Mouse (Mus musculus) lung, postnatal 36 days (tissue): Measurements from ENCODE around the gene Arhgap24.

Source experiments
- DNase-seq: peaks from one replicate; pipeline ENCODE4 v3.0.0; 2022; ENCODE audit warnings: mixed read lengths

Gene Arhgap24

DNA sequence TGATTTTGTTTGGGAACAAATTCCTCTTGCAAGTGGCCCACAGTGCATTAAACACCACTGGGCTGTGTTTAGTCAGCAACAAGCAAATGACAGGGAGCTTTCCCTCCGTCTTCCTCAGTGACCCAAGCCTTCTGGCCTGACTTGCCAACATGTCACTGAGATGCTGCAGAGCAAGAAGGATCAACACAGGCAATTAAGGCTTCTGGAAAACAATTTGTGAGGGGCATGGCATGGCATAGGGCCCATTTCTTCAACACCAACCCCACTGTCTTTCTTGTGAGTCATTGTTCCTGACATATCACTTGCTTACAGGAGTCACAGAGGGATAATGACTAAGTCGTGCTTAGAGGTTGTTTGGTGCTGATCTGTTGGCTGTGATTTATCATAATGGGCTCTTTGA is 196.0 kb downstream of the Arhgap24 start:
- DNase-seq, result no peak

DNA sequence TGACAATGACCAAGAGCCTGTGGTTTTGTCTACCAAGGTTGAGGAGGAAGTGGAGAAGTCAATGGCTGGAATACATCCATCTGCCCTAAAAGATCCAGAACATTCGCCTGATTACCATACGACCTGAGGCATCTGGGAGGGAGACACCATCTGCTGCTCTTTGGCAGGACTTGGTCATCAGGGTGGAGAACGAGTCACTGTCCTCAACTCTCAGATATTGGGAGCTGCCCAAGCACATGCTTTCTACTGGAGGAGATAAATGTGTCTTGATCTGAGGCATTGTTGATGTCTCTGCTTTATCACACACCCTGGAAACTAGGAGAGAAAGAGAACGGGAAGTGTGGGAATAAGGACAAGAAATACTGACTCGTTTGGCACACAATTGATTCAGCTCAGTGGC is 206.5 kb downstream of the Arhgap24 start:
- no peak for DNase-seq

DNA sequence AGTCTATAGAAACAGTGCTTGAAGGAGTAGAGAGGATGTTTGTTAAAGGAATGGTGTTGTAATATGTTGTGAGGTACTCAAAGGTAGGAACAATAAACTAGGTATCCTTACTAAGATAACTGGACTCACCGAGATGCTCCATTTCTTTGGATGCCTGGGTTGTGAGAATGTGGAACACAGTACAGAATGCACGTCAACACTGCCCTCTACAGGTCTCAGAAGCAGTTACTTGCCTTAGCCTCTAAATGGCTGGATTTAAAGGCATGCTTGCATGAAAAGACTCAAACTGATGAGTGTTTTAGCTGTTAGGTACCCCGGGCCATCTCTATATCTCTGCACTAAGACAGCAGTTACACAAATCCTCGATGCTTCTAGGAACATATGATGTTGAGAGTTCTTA is 211.3 kb downstream of the Arhgap24 start:
- DNase-seq, result peak; percentile 81

DNA sequence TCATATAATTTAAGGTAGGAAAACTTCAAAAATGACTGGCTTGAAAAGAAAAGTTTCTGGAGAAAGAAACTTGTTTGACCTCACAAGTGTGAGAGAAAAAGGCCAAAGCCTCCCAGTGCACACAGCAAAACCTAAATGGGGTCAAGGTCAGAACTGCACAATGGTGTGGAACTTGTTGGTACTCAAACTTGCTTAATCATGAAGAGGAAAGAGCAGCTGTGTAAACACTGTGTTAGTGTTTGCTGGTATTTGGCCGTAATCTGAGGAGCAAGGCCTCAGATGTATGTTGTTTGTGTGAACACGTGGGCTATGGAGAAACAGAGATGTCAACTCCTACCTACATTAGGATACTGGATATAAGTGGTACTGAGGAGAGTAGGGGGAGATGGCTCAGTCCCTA is 212.0 kb downstream of the Arhgap24 start:
- peak; percentile 49 for DNase-seq

DNA sequence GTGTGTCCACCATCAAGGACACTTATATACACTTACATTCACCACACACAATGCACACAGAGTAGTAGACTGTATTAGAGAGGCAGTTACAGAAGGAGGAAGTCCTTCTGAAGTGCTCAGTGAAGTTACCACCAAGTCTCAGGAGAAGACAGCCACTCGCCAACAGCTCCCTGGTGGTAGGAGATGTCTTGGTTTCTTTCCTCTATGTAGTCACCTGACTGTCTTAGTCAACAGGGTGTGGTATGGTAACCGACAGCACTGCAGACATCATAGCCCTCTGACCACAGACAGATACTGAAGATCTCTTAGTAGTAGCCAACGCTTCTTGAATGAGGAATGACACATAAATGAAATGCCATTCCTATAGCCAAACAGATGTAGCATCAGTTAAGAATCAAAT is 212.7 kb downstream of the Arhgap24 start:
- DNase-seq, result no peak

DNA sequence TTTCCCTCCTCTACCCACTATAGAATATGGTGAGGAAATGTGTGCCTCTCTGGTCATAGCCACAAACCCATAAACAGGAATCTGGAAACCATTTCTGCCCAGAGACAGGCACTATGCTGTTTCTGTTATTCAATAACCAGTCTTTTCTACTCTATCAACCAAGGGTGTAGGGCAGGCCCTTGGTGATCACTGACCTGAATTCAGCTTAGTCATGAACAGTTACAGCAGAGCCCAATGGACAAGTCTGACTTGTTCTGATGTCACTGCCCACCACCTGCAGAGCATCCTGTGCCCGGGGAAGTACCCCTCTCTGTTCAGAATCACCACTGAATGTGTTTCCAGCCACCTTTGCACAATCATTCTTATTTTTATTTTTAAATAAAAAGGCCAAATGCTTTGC is 216.6 kb downstream of the Arhgap24 start:
- DNase-seq, result no peak

DNA sequence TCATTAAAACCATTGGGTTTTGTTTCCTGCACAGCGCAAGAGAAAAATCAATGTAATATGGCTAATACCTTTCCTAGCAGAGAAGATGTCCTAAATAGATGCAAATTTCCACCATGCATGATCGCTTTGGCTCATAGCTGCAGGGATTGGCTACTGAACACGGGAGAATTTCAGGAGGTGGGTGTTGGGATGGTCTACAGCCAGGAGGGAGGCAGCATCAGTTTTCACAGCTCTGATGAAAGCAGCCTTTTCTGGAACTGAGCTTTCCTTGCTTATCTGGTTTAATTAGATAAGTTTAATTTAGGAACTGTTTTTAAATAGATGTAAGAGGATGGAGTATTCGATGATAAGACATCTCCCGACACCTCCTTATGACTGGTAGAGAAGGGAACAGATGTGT is 217.2 kb downstream of the Arhgap24 start:
- no peak for DNase-seq

DNA sequence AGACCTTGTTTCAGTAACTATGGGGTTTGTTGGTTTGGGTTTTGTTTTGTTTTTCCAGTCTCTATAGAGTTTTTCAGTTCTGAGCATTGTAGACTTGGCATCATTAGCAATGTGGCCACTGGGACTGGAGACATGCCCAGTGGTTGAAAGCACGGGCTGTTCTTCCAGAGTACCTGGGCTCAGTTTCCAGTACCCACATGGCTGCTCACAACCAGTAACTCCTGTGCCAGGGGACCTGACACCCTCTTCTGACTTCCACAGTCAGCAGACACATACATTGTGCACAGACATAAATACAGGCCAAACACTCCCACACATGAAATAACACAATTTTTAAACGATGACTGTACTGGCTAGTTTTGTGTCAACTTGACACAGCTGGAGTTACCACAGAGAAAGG is 217.7 kb downstream of the Arhgap24 start:
- no peak for DNase-seq

DNA sequence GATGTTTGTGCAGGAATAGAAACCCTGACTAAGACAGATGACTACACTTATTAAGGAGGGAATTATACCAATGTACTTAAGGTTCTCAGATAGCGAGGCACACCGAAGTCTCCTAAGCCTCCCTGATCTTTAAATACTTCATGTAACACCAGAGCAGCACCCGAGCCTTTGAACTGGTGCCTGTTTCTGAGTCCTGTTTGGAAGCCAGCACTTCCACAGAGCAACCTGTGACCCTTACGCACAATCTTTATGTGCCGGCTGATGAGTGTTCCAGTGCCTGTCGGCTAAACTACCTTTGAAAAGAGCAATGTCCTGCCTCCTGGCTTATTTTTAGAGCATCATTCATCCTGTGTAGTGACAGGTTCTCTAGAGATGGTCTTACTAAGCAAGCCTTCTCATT is 221.4 kb downstream of the Arhgap24 start:
- DNase-seq, result no peak

DNA sequence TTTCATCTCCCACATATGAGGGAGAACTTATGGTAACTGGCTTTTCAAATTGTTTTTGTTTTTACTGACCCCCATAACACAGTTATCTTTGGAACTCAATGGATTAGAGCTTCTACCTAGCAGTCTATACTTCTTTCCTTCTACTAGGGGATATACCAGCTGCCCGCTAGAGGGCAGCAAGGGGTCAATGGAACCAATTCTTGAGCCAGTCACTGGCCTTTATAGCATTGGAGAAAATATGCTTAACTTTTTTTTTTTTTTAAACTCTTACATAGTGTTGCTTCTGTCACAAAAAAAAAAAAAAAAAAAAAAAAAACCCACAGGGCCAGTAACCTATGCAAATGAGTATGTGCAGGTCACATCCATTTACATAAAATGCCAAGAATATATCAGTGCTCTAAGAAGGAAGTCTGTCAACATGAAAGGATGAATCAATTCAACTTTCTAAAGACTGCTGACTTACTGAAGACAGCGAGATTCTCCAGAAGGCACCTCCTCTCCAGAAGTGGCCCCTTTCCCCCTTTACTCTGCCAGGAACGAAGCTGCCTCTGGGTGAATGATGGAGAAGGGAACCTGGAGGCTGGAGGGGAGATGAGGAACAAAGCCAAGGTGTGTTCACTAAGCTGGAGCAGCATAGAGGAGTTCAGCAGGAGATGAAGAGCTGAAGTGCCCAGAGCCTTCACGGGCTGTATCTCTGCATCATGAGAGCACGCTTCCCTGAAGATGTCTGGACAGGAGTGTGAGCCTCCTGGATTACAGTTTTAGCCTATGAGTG is 222.3 kb downstream of the Arhgap24 start:
- DNase-seq, result peak; percentile 75

DNA sequence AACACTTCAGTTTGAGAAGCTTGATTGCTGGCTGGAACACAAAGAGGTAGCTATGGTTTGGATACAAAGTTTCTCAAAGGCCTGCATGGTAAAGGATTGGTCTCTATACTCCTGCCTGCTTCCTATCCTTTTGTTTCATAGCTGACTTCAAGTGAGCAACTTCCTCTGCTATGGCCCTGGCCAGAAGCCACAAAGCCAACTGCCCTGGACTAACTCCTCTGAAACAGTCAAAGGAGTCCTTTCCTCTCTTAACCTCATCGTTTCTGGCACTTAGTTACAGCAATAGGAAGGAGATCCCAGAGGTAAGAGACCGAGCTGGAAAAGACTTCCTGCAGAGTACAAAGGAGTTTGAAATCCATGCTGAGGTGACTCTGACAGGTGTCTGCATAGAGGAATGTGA is 224.0 kb downstream of the Arhgap24 start:
- DNase-seq, result no peak

DNA sequence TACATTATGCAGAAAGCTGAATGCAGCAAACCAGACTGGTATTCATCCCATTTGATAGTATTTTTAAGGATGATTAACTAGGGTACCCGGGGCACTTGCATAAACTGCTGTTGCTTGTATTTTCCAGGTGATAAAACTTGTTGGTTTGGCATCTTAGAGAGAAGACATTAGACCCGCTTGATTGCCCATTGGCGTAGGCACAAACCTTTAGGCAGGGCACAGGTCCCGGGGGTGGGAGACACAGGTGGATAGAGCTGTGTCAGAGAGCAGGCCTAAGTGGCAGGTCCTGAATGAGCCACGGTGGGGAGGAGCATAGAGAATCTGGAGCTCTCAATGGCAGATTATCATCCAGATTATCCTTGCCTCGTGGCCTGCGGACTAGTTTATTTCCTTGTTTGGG is 229.1 kb downstream of the Arhgap24 start:
- DNase-seq, result no peak

DNA sequence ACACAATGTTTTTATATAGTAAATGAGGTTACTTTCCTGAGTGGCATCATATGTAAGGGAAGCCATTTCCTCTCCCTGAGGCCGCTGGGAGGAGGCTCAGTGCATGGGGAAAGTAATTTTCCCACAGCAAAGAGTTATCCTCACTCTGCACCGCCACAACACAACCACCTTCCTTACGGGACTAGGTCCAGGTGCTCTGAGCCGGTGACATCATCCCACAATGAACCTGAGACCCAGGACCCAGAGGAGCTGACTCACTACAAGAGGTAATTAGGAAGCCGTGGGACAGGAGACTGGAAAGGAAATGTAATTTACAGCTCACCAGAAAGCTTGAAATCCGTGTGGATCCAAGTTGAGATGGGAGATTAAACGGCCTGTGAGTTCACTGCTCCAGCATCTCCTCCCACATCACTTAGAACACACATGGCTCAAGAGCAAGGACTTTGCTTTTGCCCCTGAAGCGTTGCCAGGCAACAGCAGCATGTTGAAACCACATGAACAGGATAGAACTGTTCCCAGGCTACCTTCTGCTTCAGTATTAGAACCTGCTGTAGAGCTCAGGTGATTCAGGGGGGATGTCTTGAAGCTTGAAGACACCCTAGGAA is 238.3 kb downstream of the Arhgap24 start:
- DNase-seq, result peak; percentile 51

DNA sequence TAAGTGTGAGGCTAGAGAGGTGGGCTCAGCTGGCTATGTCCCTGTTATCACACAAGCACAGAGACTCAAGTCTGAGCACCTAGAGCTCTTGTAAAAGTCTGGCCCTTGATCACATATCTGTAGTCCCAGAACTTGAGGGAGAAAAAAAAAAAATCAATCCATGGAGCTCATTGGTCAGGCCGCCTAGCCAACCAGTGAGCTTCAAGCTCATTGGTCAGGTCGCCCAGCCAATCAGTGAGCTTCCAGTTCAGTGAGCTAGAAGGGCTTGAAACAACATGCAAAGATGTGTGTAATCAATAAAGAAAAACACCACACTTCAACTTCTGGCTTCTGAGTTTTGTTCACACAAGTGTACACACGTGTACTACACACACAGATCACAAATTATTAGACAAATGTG is 242.4 kb downstream of the Arhgap24 start:
- no peak for DNase-seq

DNA sequence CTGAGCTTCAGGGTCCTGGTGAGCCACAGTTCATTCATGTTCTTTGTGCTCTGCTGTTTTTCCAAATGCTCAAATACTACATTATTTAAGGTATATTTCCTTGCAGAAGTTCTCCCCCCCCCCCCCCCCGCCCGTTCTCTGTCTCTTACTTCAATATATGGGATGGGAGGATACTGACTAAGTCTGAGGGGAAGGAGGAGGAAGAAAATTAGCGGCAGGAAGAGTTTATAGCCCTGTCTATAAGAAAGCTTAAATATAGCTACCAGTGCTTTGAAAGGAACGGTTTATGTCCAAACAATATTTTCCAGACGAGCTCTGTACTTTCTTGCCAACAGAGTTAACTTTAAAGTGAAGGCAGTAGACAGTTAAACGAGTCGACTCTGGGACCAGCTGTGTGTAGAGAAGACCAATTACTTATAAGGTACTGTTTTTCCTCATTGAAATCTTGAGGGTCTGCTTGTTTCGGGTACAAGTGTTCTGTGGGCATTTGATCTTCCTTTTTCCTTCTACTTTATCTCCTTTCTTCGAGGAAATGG is 243.7 kb downstream of the Arhgap24 start:
- DNase-seq, result no peak

DNA sequence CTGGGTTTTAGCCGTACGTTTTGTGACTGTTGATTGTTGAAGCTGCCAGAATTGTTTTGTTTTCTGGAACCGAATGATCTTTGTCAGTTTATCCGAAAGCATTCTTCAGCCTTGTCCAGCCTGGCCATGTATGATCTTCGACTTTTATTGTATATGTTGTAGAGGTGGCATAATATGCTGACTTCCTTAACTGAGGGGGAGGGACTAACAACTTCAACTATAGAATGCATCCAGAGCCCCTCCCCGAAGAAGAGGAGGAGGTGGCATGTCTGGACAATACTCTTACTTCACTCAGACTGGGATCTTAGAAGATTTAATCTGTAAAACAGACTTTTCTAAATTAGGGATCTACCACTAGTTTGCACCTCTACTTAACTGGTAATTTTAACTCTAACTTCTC is 244.2 kb downstream of the Arhgap24 start:
- no peak for DNase-seq

DNA sequence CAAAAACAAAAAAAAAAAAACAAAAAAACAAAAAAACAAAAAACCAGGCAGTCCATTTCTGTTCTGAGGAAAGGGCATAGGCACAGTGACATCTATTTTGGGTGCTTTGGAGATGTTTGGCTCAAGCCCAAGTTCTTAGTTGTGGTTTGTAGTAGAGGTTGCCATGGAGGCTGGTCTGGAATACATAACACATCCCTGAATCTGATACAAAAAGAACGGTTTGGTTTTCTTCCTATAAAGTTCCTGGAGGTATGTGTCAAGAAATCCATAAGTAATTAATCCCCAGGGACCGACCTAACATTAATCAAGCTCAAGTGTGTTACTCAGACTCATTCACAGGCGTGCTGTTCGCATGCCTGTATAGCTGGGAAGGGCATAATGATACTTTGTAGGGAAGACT is 245.8 kb downstream of the Arhgap24 start:
- peak; percentile 58 for DNase-seq

DNA sequence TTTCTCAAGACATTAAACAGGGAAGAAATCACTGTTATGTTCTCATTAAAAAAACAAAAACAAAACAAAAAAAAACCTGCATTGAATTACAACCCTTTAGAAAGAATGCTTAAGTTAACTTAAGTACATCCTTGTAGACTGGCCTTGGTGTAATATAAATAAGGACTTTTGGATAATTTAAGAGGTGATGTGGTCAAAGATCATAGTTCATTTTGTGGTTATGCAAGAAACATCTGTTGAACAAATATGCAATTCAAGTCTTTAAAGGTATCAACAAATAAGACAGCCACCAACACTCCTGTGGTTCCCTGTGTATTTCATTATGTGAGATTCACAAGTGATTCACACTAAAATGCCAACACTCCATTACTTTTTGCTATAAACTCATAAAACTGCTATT is 247.3 kb downstream of the Arhgap24 start:
- DNase-seq, result no peak

DNA sequence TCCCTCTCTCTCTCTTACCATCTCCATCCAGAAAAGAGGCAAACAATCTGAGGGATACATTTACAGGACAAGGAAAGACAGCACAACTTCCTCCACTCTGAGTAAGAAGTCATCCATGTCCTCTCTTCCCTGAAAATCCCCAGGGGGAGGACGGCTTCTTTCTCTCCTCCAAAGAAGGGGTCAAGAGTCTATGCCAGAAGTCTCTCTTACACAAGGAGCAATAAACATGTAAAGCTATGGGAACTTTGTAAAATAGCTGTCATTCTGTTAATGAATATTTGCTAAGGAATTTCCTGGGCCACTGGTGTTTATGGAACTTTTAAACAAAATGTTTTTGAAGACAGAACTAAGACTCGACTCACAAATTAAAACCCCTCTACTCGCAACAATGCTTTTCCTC is 248.3 kb downstream of the Arhgap24 start:
- peak; percentile 38 for DNase-seq

DNA sequence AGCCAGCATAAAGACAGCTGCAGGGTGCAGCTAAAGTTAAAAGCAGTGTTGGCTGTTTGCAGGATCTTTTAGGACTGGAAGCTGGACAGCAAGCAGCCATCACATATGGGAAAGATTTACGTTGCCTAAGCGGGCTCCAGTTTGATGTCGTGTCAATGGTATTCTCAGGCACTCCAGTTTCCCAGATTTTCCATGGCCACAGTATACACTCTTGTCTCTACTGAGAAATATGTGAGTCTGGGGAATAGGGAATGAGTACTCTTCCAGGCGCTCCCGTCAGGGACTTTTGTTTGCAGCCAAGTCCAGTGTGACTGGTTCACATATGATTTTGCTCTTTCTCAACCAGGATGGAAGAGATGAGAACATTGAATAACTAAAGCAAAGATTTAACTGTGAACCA is 254.9 kb downstream of the Arhgap24 start:
- DNase-seq, result no peak

DNA sequence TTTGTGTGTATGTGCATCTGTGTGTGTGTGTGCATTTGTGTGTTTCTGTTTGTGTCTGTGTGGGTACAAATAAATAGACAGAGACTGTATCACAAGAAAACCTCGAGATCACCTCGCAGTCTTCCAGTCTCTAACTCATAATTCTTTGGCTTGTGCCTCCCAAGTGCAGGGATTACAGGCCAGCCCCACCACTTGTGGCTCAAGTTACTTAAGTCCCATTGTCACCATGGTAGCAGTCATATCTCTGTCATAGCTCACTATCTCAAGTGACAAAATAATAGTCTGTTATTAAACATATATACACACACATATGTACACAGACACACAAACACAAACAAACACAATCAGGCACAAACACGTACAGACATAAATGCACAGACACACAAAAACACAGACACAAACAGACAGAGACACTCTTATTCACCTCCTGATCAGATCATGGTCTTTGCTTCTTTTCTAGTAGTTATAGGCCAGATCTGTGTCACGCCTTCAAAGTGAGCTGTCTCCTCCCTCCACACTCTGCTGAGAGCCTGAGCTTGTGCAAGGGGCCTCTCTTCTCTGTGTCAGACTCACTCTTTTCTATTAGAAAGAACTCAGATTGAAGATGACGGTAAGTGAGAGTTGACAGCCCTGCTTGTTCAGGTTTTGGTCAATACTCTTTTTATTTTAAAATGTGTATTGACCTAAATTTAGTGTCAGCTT is 261.5 kb downstream of the Arhgap24 start:
- no peak for DNase-seq

DNA sequence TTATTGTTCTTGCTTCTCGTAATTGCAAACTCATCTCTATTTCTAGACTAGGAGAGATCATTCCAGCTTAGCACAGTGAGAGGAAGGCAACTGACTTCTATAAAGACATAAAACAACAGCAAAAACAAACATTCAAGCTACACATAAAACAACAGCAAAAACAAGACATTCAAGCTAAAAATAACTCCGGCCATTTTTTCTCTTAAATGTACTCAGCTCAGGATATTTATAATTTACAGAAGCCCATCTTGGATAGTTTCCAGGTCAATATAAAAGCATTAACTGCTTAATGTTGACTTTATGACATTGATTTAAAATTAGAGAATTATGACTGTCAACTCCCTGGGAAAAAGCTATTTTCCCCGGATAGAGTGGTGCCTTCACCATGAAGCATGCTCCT is 262.2 kb downstream of the Arhgap24 start:
- no peak for DNase-seq

DNA sequence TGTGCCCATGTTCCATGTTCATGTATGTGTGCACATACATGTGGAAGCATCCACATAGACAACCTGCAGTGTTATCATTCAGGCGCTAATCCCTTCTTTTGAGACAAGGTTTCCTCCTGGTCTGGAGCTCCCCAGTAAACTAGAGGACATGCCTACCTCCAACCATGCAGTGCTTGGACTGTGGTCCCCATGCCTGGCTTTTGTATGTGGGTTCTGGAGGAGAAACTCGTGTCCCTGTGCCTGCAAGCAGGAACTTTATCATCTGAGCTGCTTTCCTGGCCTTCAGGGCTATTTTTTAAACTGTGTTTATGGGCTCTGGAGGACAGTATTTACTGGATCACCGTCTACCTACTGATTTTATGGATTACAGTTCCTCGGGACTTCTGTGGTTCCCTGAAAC is 262.9 kb downstream of the Arhgap24 start:
- DNase-seq, result no peak

DNA sequence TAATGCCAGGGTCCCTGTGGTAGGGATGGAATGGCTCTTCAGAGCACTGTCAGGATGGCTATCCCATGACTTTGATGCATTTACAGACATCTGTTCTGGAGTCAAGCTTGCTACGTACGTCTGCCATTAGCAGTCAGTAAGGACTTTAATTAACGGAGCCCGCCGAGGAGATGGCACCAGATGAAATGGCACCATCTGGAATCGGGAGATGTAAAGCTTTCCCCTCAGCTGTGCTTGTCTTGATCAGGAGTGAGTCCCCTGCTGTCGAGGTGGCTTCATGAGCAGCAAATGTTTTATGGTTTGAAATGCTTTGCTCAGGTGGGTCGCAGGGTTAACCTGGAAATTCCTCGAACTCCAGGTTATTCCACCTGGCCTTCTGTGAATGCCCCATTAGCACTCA is 267.0 kb downstream of the Arhgap24 start:
- no peak for DNase-seq
